Mouse (Mus musculus): Measurements from ENCODE around the gene Camkmt. TPM values are rescaled to one million over a fixed set of nuclear protein-coding genes. Genes with fewer than 3 reads are reported as not detected.
A peak's percentile ranks its signal among the peaks of the same experiment; 100 is the strongest.

The Camkmt gene
- 10 to 100 TPM; 11.5 to 14.7 TPM for total RNA-seq (2021)
- long read RNA-seq, partial matches to known transcripts = 0 of 9 reads
- long read RNA-seq, other reads (novel, unspliced or antisense) = 9 of 9 reads

DNA sequence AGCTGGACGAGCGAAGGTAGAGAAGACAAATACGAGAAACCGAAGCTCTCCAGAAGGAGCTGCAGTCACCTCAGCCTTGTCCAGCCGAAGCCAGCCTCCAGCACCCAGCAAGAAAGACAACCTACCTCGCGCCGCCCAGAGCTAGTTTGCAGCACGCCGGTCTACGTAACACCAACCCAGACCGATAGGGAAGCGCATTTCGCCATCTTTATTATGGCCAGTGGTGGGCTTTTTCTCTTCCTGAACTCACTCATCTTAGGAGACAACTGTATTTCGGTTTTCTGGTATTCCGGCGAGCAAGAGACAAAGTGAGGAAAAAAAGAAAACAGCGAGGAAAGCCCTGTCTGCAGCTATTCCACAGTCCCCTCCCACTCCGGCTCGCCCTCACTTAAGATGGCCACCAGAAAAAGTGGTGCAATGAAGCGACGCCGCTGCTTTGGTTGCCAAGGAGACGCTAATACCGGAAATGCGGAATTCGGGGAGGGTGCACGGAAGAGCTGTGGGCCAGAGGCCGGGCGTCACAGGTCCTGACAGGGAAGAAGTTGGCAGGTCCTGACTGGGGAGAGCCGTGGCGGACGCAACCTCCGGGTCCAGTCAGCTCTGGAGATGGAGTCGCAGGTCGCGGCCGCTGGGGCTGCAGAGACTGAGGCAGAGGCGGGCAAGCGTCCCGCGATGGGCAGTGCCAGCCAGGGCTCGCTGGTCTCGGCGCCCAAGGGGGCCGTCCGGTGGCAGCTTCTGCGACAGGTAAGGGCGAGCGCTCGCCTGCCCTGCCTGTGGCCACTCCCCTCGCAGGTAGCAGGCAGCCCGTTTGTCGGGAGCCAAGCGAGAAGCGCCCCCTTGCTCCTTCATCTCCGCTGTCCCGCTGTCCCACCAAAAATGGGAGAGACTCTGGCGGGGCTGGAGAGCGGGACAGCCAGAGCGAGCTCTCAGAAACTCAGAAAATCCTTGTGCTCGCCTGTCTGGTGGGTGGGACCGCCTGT is at the start of gene Camkmt, which contains the start of gene Prepl:
Camkmt (plus strand) TSS at position 433 of the 980 bp plus-strand sequence.
Prepl (minus strand) TSS at position 122 of the 980 bp plus-strand sequence.
- peak; percentile 95 to 97 for DNase-seq (ENCODE audit: low spot score in 2 of 2)

GRCm38 (mm10) chr17:85040913-85041312 is 49.4 kb upstream of the Camkmt start:
- DNase-seq (ENCODE audit: low spot score in 2 of 2) = no peak

- no peak for DNase-seq (ENCODE audit: low spot score in 2 of 2)
Observed at GRCm38 (mm10) chr17:85042419-85042818, 47.9 kb upstream of the Camkmt start.

- no peak for DNase-seq (ENCODE audit: low spot score in 2 of 2)
Observed at GRCm38 (mm10) chr17:85043404-85043816, 46.9 kb upstream of the Camkmt start.

DNA sequence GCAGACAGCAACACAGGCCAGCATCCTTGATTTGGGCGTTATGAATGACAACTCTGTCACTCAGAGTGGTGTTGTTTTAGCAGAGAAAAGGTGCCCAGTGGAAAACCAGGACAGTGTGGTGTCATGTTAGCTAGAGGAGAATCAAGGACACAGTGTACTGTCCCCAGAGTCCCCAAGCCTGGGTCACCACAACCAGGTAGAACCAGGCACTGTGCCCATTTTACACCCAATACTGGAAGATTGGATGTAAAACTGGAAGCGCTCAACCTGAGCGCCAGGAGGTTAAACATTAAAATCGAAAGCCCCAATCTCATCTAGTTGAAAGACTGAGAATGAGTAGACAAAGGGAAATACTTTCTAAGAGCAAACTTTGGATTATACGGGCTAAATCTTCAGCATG is 45.9 kb upstream of the Camkmt start:
- no peak for DNase-seq (ENCODE audit: low spot score in 2 of 2)

GRCm38 (mm10) chr17:85045160-85045559 is 45.2 kb upstream of the Camkmt start:
- no peak for DNase-seq (ENCODE audit: low spot score in 2 of 2)

GRCm38 (mm10) chr17:85048379-85048778 is 42.0 kb upstream of the Camkmt start:
- DNase-seq (ENCODE audit: low spot score in 2 of 2) = no peak

GRCm38 (mm10) chr17:85058276-85058675 is 32.1 kb upstream of the Camkmt start:
- no peak for DNase-seq (ENCODE audit: low spot score in 2 of 2)

- DNase-seq (ENCODE audit: low spot score in 2 of 2) = no peak
Observed at GRCm38 (mm10) chr17:85059136-85059535, 31.2 kb upstream of the Camkmt start.

GRCm38 (mm10) chr17:85063560-85063959 is 26.8 kb upstream of the Camkmt start:
- no peak for DNase-seq (ENCODE audit: low spot score in 2 of 2)

DNA sequence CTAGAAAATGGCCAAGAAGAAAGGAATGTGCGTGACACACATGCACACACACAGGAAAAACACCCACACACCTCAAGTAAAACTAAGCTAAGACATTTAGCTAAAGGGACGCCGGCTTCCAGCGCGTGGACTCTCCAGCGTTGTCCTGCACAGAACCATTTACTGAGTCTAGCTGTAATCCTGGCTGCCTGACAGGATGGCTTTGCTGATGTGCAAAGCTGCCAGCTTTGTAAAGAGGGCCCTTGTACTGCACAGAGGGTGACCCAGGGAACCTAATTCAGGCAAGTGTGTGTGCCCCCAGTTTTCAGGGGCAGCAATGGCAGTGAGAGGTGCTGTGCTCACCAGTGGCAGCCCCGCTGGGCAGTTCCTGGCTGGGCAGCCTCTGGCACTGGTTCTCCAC is 23.0 kb upstream of the Camkmt start:
- no peak for DNase-seq (ENCODE audit: low spot score in 2 of 2)

- no peak for DNase-seq (ENCODE audit: low spot score in 2 of 2)
Observed at GRCm38 (mm10) chr17:85070658-85071057, 19.7 kb upstream of the Camkmt start.

DNA sequence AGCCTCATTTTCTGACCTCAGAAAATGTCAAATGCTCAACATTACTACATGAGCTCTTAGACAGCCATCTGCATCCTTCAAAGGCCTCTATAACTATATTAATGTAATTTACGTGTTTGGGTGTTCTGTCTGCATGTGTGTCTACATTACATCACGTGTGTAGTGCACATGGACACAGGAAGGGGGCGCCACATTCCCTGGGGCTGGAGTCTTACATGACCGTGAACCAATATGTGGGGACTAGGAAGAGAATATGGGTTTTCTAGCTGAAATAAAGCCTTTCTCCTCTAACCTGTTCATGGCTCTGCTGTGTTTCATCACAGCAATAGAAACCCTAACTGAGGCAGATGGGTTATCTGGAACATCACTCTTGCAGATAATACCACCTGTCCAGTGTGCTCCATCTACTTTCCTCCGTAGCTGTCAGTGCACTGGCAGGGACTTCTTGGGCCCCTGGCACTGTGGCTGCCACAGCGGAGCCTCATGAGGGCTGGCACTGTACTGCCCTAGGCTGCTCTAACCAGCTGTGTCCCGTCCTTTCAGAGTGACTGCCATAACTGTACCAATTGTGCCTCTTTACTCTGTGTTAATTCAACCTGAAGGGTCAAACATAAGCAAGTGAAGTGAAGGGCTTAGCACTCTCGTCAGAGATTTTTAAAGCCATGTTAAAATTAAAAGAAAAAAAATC is 19.1 kb upstream of the Camkmt start:
- DNase-seq (ENCODE audit: low spot score in 2 of 2) = no peak

DNA sequence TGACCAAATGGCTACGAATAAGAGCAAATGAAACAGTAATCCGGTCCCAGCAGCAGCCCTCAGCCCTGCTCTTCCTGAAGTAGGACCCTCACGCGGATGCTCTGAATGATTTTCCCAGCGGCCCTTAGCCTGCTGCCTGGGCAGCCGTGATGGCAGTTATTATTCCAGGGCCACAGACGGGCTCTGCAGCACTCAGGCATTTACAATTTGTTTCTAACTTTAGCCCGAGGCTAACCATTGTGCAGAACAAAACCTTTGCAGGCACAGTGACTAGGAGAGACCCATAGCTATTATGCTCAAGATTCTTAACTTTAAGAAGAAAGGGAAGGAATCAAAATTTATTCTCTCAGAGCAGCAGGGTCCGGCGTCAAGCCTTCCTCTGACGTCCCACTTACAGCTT is 18.0 kb upstream of the Camkmt start:
- DNase-seq (ENCODE audit: low spot score in 2 of 2) = no peak

GRCm38 (mm10) chr17:85073214-85073613 is 17.1 kb upstream of the Camkmt start:
- no peak for DNase-seq (ENCODE audit: low spot score in 2 of 2)

GRCm38 (mm10) chr17:85074083-85074482 is 16.3 kb upstream of the Camkmt start:
- DNase-seq (ENCODE audit: low spot score in 2 of 2) = no peak

DNA sequence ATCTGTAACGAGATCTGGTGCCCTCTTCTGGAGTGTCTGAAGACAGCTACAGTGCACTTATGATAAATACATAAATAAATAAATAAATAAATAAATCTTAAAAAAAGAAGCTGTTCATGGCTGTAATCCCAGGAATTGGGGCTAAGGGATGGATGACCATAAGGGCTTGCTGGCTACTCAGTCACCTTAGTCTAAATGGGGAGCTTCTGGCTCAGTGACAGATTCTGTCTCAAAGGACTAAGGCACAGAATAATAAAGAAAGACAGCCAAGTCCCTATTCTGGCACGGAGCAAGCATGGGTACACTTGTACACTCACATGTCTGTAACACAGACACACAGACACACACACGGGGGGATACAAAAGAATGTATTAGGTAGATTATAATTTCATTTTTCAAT is 11.1 kb upstream of the Camkmt start:
- no peak for DNase-seq (ENCODE audit: low spot score in 2 of 2)

- no peak for DNase-seq (ENCODE audit: low spot score in 2 of 2)
Observed at GRCm38 (mm10) chr17:85080781-85081180, 9.6 kb upstream of the Camkmt start.

- DNase-seq (ENCODE audit: low spot score in 2 of 2) = no peak
Observed at GRCm38 (mm10) chr17:85085335-85085734, 5.0 kb upstream of the Camkmt start.

DNA sequence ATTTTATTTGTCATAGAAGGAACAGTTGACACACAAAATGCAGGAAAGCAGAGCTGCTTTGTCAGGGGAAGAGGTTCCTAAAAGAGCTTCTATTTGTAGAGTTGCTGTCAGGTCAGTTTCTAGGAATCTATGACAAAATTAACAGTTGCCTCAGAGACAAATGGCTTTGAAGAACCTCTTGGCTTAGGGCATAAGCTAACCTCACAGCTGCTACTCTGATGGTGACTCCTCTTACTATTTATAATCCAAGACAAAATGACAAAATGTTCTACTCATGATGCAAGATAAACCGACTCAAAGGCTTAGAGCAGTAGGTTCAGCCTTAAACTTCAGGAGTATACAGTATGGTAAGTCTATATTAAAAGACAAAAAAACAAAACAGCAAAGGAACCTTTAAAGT is 3.9 kb upstream of the Camkmt start:
- no peak for DNase-seq (ENCODE audit: low spot score in 2 of 2)

DNA sequence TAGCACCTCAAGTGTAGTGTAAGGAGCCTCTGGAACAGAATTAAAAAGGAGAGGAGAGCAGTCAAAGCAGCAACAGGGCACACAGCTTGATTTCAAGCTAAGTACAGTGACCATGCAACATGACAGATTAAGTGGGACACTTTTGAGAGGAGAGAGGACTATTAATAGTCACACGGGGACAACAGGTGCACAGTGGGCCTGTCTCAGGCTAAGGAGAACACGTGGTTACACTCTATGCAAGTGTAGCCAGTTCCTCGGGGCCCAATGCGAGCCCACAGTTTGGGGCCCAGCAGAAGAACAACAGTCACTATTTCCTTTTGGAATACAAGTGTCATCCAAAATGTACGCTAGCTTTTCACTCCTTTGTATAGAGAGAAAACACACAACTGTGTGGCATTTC is 2.8 kb upstream of the Camkmt start:
- DNase-seq (ENCODE audit: low spot score in 2 of 2) = no peak

DNA sequence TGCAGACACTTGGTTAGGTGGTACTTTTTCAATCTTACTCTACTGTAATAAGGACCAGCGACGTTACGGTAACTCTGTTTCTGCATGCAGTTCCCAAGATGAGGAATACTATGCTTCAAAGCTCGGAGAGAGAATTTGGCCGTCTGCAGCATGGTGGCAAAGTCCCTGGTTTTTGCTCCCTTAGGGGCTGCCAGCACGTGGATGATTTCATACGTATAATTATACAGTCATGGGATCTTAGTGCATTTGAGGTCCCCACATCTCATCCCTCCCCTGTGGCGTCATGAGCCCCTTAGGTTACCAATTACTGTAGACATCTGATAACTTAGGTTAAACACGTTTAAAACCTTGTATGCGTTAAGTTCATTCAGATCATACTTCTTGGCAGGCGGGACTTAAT is 2.0 kb upstream of the Camkmt start:
- DNase-seq (ENCODE audit: low spot score in 2 of 2) = no peak

Data from layer of hippocampus, adult 18-20 months (tissue).